Mouse (Mus musculus) olfactory bulb, adult 2 months (tissue): ENCODE data around the gene Scn5a. TPM values are rescaled to one million over a fixed set of nuclear protein-coding genes. Genes with fewer than 3 reads are reported as not detected.

ENCODE experiments used
- H3K27ac ChIP-seq: fragments of 200-500 bp; 2 replicates; pipeline ENCODE4 v1.5.1; 2012; ENCODE audit warnings: low read depth, low read length; ENCODE audit not compliant: insufficient read depth
- H3K4me1 ChIP-seq: fragments of 200-500 bp; 2 replicates; pipeline ENCODE4 v1.6.1; 2012; ENCODE audit warnings: low read length; ENCODE audit not compliant: control insufficient read depth, insufficient read depth
- H3K4me3 ChIP-seq: fragments of 200-500 bp; 2 replicates; pipeline ENCODE4 v1.5.1; 2012; ENCODE audit warnings: mild to moderate bottlenecking, low read depth, low read length, moderate library complexity; ENCODE audit not compliant: insufficient read depth
- CTCF ChIP-seq: fragments of 200-500 bp; IDR thresholded peaks from 2 replicates; pipeline ENCODE4 v1.5.1; 2012; ENCODE audit warnings: low read depth, mild to moderate bottlenecking, low read length, moderate library complexity; ENCODE audit not compliant: insufficient read depth
- POLR2A ChIP-seq: fragments of 200-500 bp; IDR thresholded peaks from 2 replicates; pipeline ENCODE4 v1.6.1; 2012; ENCODE audit warnings: mild to moderate bottlenecking, low read depth, low read length, moderate library complexity; ENCODE audit not compliant: insufficient read depth
- WGBS: fragments of 180-500 bp; shearing (Covaris S2); methylation state at CpG from one replicate; pipeline ENCODE4 v1.1.7; 2018; 5-methylcytosine and 5-hydroxymethylcytosine counted together
- polyA plus RNA-seq: library from polyadenylated mRNA; stranded (reverse); fragments of >200 nt; gene quantifications from 2 replicates; pipeline ENCODE4 v1.2.4, GENCODE M21; 2012; ENCODE audit warnings: low replicate concordance; ENCODE audit not compliant: missing spikeins, insufficient read depth, insufficient read length

Gene Scn5a
- polyA plus RNA-seq, 1 experiment: not detected

GRCm38 (mm10) chr9:119483554-119484353, 95.1 kb downstream of the Scn5a start:
- Histone ChIP-seq H3K4me3 (no peak overlapping the region), H3K27ac (no peak overlapping the region), H3K4me1 (peaks cover 11% of the 10 kb centered on the region)
- no peak for TF ChIP-seq CTCF
- TF ChIP-seq POLR2A: no peak
- 64% methylated on average over 23 of the region's 23 CpGs for WGBS

GRCm38 (mm10) chr9:119481612-119482011, 97.2 kb downstream of the Scn5a start:
- H3K4me3 ChIP-seq: no peak overlapping the region
- H3K27ac ChIP-seq: no peak overlapping the region
- TF ChIP-seq POLR2A (no peak), CTCF (no peak)
- H3K4me1 ChIP-seq: peaks cover 11% of the 10 kb centered on the region
- 95% methylated on average over 4 of the region's 4 CpGs for WGBS

DNA sequence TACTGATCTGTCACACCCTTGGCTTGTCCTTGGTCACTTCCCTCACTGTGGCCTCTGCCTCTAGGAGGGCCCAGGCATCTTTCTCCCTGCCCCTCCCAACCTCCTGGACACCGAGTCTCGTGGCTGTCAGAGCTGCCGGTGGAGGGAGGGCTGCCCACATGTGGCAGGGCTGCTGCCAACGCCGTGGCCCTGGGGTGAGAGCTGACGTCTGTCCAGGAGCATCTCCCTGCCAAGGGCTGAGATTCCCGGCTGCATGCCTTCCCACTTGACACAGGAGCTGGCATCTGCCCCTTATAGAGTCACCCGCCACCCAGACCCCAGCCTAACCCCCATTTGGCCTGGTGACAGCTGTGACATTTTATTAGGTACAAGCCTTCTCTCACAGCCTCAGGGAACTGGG, 99.5 kb downstream of the Scn5a start:
- WGBS: 50% methylated on average over 8 of the region's 8 CpGs
- Histone ChIP-seq H3K4me1 (peaks cover 14% of the 10 kb centered on the region), H3K27ac (no peak overlapping the region), H3K4me3 (no peak overlapping the region)
- no peak for TF ChIP-seq POLR2A

DNA sequence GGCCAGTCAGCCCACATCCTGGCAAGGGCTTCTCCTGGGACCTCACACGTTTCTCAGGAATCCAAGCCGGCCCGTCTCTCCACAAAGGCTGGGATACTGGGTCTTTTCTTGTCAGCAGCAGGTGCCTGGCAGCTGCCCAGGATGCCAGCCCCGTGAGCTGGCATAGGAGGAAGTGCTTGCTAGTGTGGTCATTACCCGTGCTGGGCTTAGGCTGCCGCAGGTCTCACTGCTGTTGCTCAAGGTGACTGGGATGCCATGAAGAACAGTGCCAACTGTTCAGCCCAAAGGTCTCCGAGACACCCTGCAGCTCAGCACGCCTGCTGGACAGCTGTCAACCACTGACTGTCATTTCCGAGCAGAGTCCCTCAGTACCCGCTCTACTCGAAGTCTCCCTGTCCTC, 100.5 kb downstream of the Scn5a start:
- H3K27ac ChIP-seq: no peak overlapping the region
- 58% methylated on average over 11 of the region's 11 CpGs for WGBS
- peaks cover 9% of the 10 kb centered on the region for H3K4me1 ChIP-seq
- H3K4me3 ChIP-seq: no peak overlapping the region
- TF ChIP-seq POLR2A (no peak), CTCF (no peak)

DNA sequence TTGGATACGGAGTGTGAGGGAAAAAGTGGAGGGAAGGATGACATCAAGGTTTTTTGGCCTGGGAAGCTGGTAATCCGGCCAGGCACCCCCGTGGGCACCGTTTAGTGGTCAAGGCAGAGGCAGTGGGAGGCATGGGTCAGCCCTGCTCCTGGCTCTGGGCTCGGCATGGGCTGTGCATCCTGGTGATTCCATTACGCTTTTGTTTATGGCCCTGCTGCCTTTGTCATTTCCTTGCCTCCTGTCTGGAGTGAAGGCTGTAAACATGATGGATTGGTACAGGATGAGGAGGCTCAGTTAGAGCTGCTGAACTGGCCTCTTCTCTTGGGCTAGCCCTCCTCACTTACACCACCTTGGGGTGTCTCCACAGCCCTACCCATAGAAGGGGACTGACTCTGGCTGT, 101.1 kb downstream of the Scn5a start:
- WGBS: 72% methylated on average over 6 of the region's 6 CpGs
- no peak for TF ChIP-seq CTCF
- no peak for TF ChIP-seq POLR2A
- Histone ChIP-seq H3K27ac (no peak overlapping the region), H3K4me3 (no peak overlapping the region), H3K4me1 (peaks cover 9% of the 10 kb centered on the region)

DNA sequence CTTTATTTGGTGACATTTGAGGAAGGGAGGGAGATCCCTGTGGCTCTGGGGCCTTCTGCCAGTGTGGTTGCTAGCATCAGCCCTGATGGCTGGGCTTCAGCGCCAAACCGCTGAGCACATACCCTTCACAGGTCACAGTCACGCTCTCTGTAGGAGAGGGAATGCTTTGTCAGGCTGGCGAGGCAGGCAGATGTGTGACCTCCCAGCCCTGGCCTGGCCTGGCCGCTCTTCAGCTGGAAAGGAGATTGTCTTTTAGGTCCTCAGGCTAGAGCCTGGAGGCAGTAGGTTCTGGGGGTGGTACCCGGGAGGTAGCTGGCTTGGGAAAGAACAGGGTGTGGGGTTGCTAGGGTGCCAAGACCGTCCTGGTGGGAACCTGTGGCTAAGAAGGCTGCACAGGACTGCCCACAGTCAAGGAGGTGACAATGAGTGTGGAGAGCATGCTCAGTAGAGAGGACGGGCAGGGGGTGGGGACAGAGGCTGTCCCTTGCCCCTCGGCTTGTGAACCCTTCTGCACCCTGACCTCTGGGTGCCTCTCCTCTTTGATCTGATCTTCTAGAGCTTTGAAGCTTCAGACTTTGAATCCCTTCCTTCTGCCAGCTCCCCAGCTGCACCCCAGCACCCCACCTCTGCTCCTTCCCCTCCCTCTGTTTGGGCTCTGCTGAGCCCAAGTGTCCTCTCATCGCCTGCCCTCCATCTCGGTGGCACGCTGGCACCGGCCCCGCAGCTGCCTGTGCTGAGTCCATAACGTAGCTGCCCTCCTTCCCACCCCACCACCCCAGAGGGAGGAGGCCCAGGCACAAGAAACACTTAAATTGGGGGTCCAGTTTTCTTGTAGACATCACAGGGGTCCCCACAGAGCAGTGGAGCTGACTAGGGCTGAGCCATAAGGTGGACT, 103.9 kb downstream of the Scn5a start:
- 82% methylated on average over 15 of the region's 15 CpGs for WGBS
- TF ChIP-seq CTCF: no peak
- no peak for TF ChIP-seq POLR2A
- no peak overlapping the region for H3K4me3 ChIP-seq
- H3K4me1 ChIP-seq: peaks cover 9% of the 10 kb centered on the region
- H3K27ac ChIP-seq: no peak overlapping the region

DNA sequence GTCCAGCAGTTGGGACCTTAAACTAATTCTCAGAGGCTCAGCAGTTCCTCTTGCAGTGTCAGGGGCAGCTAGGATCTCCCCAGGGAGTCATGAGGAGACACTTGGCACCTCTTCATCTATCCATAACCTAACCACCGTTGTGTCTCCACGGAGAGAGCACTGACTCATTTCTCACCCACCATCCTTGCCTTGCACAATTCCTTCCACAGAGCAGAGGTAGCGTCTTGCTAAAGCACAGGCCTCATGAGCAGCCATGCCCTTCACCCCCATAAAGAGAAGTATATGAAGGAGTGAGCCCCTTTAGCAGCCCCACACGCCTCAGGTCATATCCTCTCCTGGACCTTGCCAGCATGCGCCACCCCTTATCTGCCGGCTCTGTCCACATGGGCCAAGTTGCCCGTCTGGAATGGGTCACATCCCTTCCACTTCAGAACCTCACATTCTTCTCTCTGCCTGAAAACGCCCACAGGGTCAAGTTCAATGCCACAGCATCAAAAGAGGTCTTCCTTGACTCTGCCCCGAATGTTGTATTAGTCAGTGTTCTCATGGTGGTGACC, 105.1 kb downstream of the Scn5a start:
- no peak for TF ChIP-seq POLR2A
- no peak for TF ChIP-seq CTCF
- 79% methylated on average over 9 of the region's 9 CpGs for WGBS
- Histone ChIP-seq H3K4me3 (no peak overlapping the region), H3K4me1 (peaks cover 3% of the 10 kb centered on the region; the same call in 1 of the 2 replicates), H3K27ac (no peak overlapping the region)

- WGBS: 97% methylated on average over 1 of the region's 1 CpGs
- no peak overlapping the region for H3K4me3 ChIP-seq
- peaks cover 3% of the 10 kb centered on the region; the same call in 1 of the 2 replicates for H3K4me1 ChIP-seq
- TF ChIP-seq POLR2A: no peak
- no peak for TF ChIP-seq CTCF
- no peak overlapping the region for H3K27ac ChIP-seq
These were observed 105.8 kb downstream of the Scn5a start for GRCm38 (mm10) chr9:119473011-119473410.
